Mouse (Mus musculus) embryonic facial prominence, embryonic 11.5 days (tissue): ENCODE measurements around the gene Tex21. TPM values are rescaled to one million over a fixed set of nuclear protein-coding genes. Genes with fewer than 3 reads are reported as not detected.

Source experiments
- ATAC-seq: fragments of 200-750 bp; cut with Nextera tagmentation; replicated peaks from 2 replicates; pipeline ENCODE4 v1.8.0; 2017; ENCODE audit warnings: low read depth; ENCODE audit not compliant: insufficient number of reproducible peaks, low FRiP score, low TSS enrichment
- DNase-seq: peaks from one replicate; pipeline ENCODE4 v3.0.0-alpha.2; 2015; ENCODE audit warnings: low spot score
- H3K27ac ChIP-seq: fragments of 300-500 bp; sonication (generic); replicated peaks from 2 replicates; pipeline ENCODE4 v1.5.1; 2014; ENCODE audit warnings: mild to moderate bottlenecking, low read depth, low read length, control low read depth
- H3K27me3 ChIP-seq: fragments of 300-500 bp; sonication (generic); 2 replicates; pipeline ENCODE4 v1.6.1; 2014; ENCODE audit warnings: mild to moderate bottlenecking, low read length, moderate library complexity, mixed read lengths; ENCODE audit not compliant: control insufficient read depth, insufficient read depth
- H3K36me3 ChIP-seq: fragments of 300-500 bp; sonication (generic); replicated peaks from 2 replicates; pipeline ENCODE4 v1.6.1; 2014; ENCODE audit warnings: low read depth, mild to moderate bottlenecking, low read length, moderate library complexity, mixed read lengths; ENCODE audit not compliant: control insufficient read depth, insufficient read depth
- H3K4me1 ChIP-seq: fragments of 300-500 bp; sonication (generic); 2 replicates; pipeline ENCODE4 v1.6.1; 2014; ENCODE audit warnings: low read length, mixed read lengths; ENCODE audit not compliant: control insufficient read depth, insufficient read depth
- H3K4me2 ChIP-seq: fragments of 300-500 bp; sonication (generic); 2 replicates; pipeline ENCODE4 v1.6.1; 2014; ENCODE audit warnings: low read depth, mild to moderate bottlenecking, control low read depth, low read length, moderate library complexity
- H3K4me3 ChIP-seq: fragments of 300-500 bp; sonication (generic); 2 replicates; pipeline ENCODE4 v1.5.1; 2014; ENCODE audit warnings: low read depth, low read length, control low read depth
- H3K9ac ChIP-seq: fragments of 300-500 bp; sonication (generic); replicated peaks from 2 replicates; pipeline ENCODE4 v1.6.1; 2014; ENCODE audit warnings: mild to moderate bottlenecking, control low read depth, low read length
- H3K9me3 ChIP-seq: fragments of 300-500 bp; sonication (generic); replicated peaks from 2 replicates; pipeline ENCODE4 v1.6.1; 2016; ENCODE audit warnings: mild to moderate bottlenecking, low read length, inconsistent platforms, mixed read lengths; ENCODE audit not compliant: control insufficient read depth
- WGBS: fragments of 180-500 bp; shearing (Covaris S2); extraction: QIAGEN DNeasy Blood & Tissue Kit; methylation state at CpG from one replicate; pipeline ENCODE4 v1.1.7; 2014; 5-methylcytosine and 5-hydroxymethylcytosine counted together
- polyA plus RNA-seq: library from polyadenylated mRNA; unstranded; fragments of >200 nt; fragmentation: Nextera tagmentation; extraction: Ambion mirVana; gene quantifications from 2 replicates; pipeline ENCODE4 v1.2.1, GENCODE M21; 2014

Tex21 gene
- polyA plus RNA-seq, 1 experiment from 2014 or later = not detected

DNA sequence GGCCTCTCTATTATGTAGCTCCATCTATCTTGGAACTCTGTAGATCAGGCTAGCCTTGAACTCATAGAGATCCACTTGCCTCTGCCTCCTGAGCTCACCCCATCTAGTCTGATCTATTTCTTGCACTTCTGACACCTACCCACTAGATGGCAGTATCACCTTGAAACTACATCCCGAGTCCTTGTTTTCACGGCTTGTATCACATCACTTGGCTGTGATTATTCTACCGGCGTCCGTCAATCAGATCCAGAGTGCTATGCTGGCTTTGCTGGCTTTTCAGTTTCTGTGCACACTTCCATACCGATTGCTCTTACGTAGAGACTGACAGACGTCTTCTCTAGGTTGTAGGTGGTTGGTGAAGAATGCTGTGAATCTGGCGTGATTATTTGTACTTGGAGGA is 20.3 kb upstream of the Tex21 start:
- Histone ChIP-seq H3K36me3 (no peaks in the 10 kb centered on the region), H3K4me1 (no peaks in the 10 kb centered on the region), H3K9ac (no peak overlapping the region), H3K4me3 (no peak overlapping the region), H3K9me3 (no peaks in the 10 kb centered on the region), H3K4me2 (no peak overlapping the region), H3K27ac (no peak overlapping the region), H3K27me3 (no peaks in the 10 kb centered on the region)
- 82% methylated on average over 9 of the region's 9 CpGs for WGBS
- DNase-seq (peak; percentile 71), ATAC-seq (no peak)

- Histone ChIP-seq H3K9ac (no peak overlapping the region), H3K36me3 (no peaks in the 10 kb centered on the region), H3K4me3 (no peak overlapping the region), H3K4me2 (no peak overlapping the region), H3K9me3 (no peaks in the 10 kb centered on the region), H3K27ac (no peak overlapping the region), H3K4me1 (no peaks in the 10 kb centered on the region), H3K27me3 (no peaks in the 10 kb centered on the region)
- WGBS = 72% methylated on average over 6 of the region's 6 CpGs
- ATAC-seq (no peak), DNase-seq (no peak)
Measured at GRCm38 (mm10) chr12:76265001-76265400, 18.5 kb upstream of the Tex21 start.

DNA sequence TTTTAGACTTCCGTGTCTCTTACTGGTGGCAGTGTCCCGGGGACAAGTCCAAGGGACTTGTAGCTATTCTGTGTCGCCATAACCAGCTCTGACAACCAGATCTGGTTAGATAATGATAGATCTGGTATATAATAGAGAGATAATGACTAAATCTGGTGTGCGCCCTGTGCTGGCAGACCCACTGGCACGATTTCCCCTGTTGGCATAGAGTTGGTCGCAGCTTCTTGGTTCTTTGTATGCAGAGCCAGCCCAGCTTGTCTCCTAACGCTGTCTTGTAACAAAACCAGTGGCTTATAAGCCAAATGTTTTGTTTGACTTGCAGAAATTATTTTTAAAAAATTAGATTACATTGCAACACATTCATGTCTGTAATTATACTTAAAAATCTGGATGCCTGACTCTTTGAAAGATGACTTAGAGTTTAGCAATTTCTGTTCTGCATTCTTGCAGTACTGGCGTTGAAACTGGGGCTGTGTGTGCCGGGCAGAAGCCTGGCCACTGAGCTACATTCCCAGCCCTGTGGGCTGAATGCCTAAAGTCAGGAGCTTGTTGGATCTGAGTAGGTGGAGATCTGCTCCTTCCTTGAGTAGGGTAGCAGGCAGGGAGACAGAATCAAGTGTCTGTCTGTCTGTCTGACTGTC is 17.9 kb upstream of the Tex21 start:
- no peak for DNase-seq
- no peaks in the 10 kb centered on the region for H3K4me1 ChIP-seq
- H3K9ac ChIP-seq = no peak overlapping the region
- no peaks in the 10 kb centered on the region for H3K27me3 ChIP-seq
- H3K36me3 ChIP-seq = no peaks in the 10 kb centered on the region
- H3K4me2 ChIP-seq = no peak overlapping the region
- ATAC-seq = no peak
- WGBS = 88% methylated on average over 9 of the region's 9 CpGs
- no peaks in the 10 kb centered on the region for H3K9me3 ChIP-seq
- H3K4me3 ChIP-seq = no peak overlapping the region
- H3K27ac ChIP-seq = no peak overlapping the region

DNA sequence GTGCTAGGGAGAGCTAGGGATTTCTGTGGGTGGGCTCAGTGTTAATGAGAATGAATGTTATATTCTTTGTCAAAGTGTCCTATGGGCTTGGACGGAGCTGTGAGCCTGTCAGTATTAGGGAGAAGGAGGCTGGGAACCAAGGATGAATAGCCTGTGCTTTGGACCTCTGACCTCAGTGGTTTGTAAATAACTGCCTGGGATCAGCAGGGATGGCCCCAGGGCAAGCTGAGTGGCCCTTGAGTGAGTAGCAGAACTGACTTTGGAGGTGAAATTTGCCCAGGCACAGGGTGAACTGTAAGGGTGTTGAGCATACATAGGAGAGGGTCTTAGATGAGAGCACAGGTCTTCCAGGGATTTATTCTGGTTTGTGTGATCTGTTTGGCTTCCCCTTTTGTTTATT is 17.3 kb upstream of the Tex21 start:
- H3K4me3 ChIP-seq = no peak overlapping the region
- no peak overlapping the region for H3K27ac ChIP-seq
- no peaks in the 10 kb centered on the region for H3K27me3 ChIP-seq
- WGBS = 45% methylated on average over 1 of the region's 1 CpGs
- no peaks in the 10 kb centered on the region for H3K4me1 ChIP-seq
- no peak for ATAC-seq
- no peak for DNase-seq
- H3K9me3 ChIP-seq = no peaks in the 10 kb centered on the region
- no peak overlapping the region for H3K9ac ChIP-seq
- no peaks in the 10 kb centered on the region for H3K36me3 ChIP-seq
- no peak overlapping the region for H3K4me2 ChIP-seq

- no peak overlapping the region for H3K4me3 ChIP-seq
- no peak overlapping the region for H3K9ac ChIP-seq
- H3K4me1 ChIP-seq = no peaks in the 10 kb centered on the region
- no peak overlapping the region for H3K27ac ChIP-seq
- H3K4me2 ChIP-seq = no peak overlapping the region
- H3K36me3 ChIP-seq = no peaks in the 10 kb centered on the region
- no peak for DNase-seq
- H3K9me3 ChIP-seq = no peaks in the 10 kb centered on the region
- no peak for ATAC-seq
- WGBS = 89% methylated on average over 4 of the region's 4 CpGs
- H3K27me3 ChIP-seq = no peaks in the 10 kb centered on the region
Measured at GRCm38 (mm10) chr12:76262918-76263317, 16.4 kb upstream of the Tex21 start.

DNA sequence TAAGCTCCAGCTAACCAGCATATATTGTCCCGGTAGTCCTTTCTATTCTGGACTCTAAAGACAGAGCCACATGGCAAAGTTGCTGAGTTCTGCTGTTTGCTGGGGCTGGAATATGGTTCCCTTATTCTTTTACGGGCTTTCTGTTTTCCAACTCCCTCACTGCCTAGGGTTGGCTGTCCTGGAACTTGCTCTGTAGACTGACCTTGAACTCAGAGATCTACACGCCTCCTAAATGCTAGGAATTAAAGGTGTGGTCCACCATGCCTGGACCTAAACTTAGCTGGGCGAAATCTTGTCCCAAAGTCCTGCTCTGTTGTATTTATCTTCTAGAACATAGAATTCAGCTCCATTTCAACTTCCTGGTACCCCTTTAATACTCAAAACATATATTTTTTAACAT is 15.0 kb upstream of the Tex21 start:
- Histone ChIP-seq H3K9me3 (no peaks in the 10 kb centered on the region), H3K4me3 (no peak overlapping the region), H3K27ac (no peak overlapping the region), H3K27me3 (no peaks in the 10 kb centered on the region), H3K4me2 (no peak overlapping the region), H3K4me1 (no peaks in the 10 kb centered on the region), H3K36me3 (no peaks in the 10 kb centered on the region), H3K9ac (no peak overlapping the region)
- no peak for DNase-seq
- no peak for ATAC-seq
- 91% methylated on average over 4 of the region's 4 CpGs for WGBS

GRCm38 (mm10) chr12:76260673-76261072 is 14.1 kb upstream of the Tex21 start:
- ATAC-seq = no peak
- Histone ChIP-seq H3K4me1 (no peaks in the 10 kb centered on the region), H3K9ac (no peak overlapping the region), H3K27me3 (no peaks in the 10 kb centered on the region), H3K9me3 (no peaks in the 10 kb centered on the region), H3K4me3 (no peak overlapping the region), H3K4me2 (no peak overlapping the region), H3K27ac (no peak overlapping the region), H3K36me3 (no peaks in the 10 kb centered on the region)
- DNase-seq = no peak
- 89% methylated on average over 3 of the region's 3 CpGs for WGBS

- no peaks in the 10 kb centered on the region for H3K36me3 ChIP-seq
- WGBS = 6% methylated on average over 17 of the region's 17 CpGs
- peak; percentile 40 for DNase-seq
- no peaks in the 10 kb centered on the region for H3K4me1 ChIP-seq
- peak overlapping the region; percentile 61 for H3K4me2 ChIP-seq
- H3K9ac ChIP-seq = peak overlapping the region; percentile 70
- no peaks in the 10 kb centered on the region for H3K27me3 ChIP-seq
- H3K27ac ChIP-seq = no peak overlapping the region
- ATAC-seq = no peak
- no peaks in the 10 kb centered on the region for H3K9me3 ChIP-seq
- H3K4me3 ChIP-seq = peak overlapping the region; percentile 50
Measured at GRCm38 (mm10) chr12:76256114-76256843, 9.7 kb upstream of the Tex21 start.
